Mouse (Mus musculus): ENCODE data around the gene Pfas. TPM values are rescaled to one million over a fixed set of nuclear protein-coding genes. Genes with fewer than 3 reads are reported as not detected.
A peak's percentile ranks its signal among the peaks of the same experiment; 100 is the strongest.

The Pfas gene
- 10 to 100 TPM; 20.4 to 26.3 TPM for polyA plus RNA-seq (2017; shearing (Covaris generic))

GRCm38 (mm10) chr11:69008182-69009121 is at the start of gene Pfas:
Gene Pfas, minus strand, starts transcription at chr11:69008460.
- peak; percentile 53 for ATAC-seq

GRCm38 (mm10) chr11:69053848-69054247 is 45.6 kb upstream of the Pfas start:
- ATAC-seq, result no peak

GRCm38 (mm10) chr11:69052824-69053421 is 44.7 kb upstream of the Pfas start:
- ATAC-seq, result no peak

GRCm38 (mm10) chr11:69051771-69052170 is 43.5 kb upstream of the Pfas start:
- no peak for ATAC-seq

- no peak for ATAC-seq
Measured at GRCm38 (mm10) chr11:69050748-69051147, 42.5 kb upstream of the Pfas start.

- ATAC-seq, result no peak
Measured at GRCm38 (mm10) chr11:69048151-69048550, 39.9 kb upstream of the Pfas start.

GRCm38 (mm10) chr11:69047592-69047991 is 39.3 kb upstream of the Pfas start:
- no peak for ATAC-seq

GRCm38 (mm10) chr11:69046395-69046774 is 38.1 kb upstream of the Pfas start:
- no peak for ATAC-seq

GRCm38 (mm10) chr11:69045531-69046394 is 37.5 kb upstream of the Pfas start, which contains the start of gene Aurkb:
Gene Aurkb, plus strand, starts transcription at chr11:69045647.
- peak; percentile 78 for ATAC-seq

- no peak for ATAC-seq
Measured at GRCm38 (mm10) chr11:69038173-69038572, 29.9 kb upstream of the Pfas start.

GRCm38 (mm10) chr11:69037231-69038061 is 29.2 kb upstream of the Pfas start:
- ATAC-seq, result no peak

- ATAC-seq, result no peak
Measured at GRCm38 (mm10) chr11:69036486-69037230, 28.4 kb upstream of the Pfas start.

- ATAC-seq, result no peak
Measured at GRCm38 (mm10) chr11:69035849-69036248, 27.6 kb upstream of the Pfas start.

GRCm38 (mm10) chr11:69035411-69035810 is 27.2 kb upstream of the Pfas start:
- no peak for ATAC-seq

GRCm38 (mm10) chr11:69034585-69034984 is 26.3 kb upstream of the Pfas start:
- ATAC-seq, result no peak

- no peak for ATAC-seq
Measured at GRCm38 (mm10) chr11:69033552-69033951, 25.3 kb upstream of the Pfas start.

GRCm38 (mm10) chr11:69028805-69029204 is 20.5 kb upstream of the Pfas start:
- no peak for ATAC-seq

GRCm38 (mm10) chr11:69026562-69026961 is 18.3 kb upstream of the Pfas start:
- ATAC-seq, result no peak

- ATAC-seq, result no peak
Measured at GRCm38 (mm10) chr11:69020691-69021090, 12.4 kb upstream of the Pfas start.

- ATAC-seq, result no peak
Measured at GRCm38 (mm10) chr11:69016755-69017154, 8.5 kb upstream of the Pfas start.

Measured in activated CD4-positive, CD25-positive, alpha-beta regulatory T cell, adult 4 months (primary cell).